Mouse (Mus musculus) B cell, adult 2 months (primary cell): Measurements from ENCODE around the gene Kcnq1.
A peak's percentile ranks its signal among the peaks of the same experiment; 100 is the strongest.

Source experiments
- DNase-seq, 2 experiments: peaks; one replicate each; pipeline ENCODE4 v3.0.0; 2022

The Kcnq1 gene

DNA sequence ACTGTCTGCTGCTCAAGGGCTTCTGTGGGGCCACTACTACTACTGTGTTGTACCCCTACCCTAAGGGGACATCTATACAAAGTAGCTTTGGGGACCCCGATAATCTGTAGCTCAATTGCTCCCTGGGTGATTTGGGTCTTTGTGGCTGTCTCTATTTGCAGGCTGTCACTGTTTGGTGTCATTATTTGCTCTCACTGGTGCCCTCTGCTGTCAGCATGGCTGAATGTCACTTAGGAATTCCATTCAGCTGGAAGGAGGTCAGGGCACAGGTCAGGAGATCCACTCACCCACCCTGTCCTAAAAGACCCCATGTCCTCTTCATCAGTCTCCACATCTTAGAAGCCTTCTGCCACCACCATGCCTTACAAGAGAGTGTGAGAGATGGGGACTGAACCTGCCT lies 32.6 kb downstream of the Kcnq1 start:
- peak; percentile 48 to 53 for DNase-seq

DNA sequence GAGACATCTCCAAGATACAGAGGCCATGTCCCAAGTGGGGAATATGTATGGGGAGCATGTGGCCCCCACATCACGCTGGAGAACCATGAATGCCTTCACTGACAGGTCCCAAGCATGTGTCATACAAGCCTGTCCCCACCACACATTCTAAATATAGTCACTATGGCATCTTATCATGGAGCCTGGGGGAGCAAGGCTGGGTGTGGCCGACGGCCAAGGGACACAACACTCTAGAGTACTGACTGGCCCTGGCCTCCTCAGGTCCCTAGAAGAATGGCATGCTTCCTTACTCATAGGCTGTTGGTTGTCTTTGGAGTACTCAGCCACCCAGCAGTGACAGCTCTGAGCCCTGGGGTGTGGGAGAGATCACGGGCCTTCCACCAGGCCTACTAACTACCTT lies 33.8 kb downstream of the Kcnq1 start:
- DNase-seq: no peak

DNA sequence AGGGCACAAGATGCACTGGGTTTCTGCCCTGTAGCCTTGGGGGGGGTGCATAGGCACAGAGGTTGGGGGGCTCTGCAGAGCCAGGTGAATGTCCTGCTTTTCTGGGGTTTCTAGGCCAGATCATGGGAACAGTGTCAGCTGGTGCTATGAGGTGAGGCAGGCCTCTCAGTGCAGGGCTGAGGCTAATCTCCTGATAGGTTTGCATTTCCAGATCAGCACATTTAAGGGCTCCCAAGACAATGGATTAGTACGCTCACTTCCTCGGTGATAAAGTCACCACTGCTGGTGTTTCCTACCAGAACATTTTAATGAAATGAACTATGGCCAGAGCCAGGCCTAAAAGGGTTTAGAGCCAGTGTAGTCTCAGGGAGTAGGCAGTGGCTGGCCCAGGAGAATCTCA lies 36.5 kb downstream of the Kcnq1 start:
- DNase-seq: no peak

DNA sequence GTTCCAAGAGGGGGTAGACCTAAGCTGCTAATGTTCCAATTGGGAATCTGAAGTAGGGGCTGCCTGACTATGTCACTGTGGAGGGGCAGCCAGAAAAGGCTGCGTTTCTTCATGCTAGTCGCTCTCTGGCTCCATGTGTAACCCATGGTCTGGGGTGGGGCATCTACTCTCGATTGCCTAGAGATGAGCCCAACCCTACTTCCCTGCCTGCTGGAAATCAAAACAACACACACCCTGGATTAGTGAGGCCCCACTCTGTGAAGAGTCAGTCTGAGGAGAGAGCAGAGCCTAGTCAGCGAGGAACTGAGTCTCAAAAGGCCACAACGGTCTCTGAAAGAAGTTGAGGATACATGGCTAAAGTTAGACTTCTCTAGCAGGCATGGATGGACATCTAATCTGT lies 40.9 kb downstream of the Kcnq1 start:
- DNase-seq: no peak

DNA sequence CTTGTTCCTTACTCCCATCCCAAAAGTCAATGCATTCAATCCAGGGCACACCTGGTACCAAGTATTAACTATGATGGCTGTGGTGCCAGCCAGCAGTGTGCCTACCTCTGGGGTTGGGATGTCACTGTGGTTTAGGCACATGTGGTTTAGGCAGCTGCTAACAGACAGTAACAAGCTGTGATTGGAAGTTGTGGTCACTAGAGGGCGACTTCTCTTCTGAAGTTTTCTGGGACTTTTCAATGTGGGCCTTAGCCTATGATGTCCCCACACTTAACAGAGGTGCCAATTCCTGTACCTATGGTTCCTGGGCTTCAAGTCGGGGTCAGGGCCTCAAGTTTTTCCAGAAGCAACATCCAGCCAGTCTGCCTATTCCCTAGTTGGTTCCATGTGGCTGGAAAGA lies 45.0 kb downstream of the Kcnq1 start:
- DNase-seq: peak; percentile 40 to 49

DNA sequence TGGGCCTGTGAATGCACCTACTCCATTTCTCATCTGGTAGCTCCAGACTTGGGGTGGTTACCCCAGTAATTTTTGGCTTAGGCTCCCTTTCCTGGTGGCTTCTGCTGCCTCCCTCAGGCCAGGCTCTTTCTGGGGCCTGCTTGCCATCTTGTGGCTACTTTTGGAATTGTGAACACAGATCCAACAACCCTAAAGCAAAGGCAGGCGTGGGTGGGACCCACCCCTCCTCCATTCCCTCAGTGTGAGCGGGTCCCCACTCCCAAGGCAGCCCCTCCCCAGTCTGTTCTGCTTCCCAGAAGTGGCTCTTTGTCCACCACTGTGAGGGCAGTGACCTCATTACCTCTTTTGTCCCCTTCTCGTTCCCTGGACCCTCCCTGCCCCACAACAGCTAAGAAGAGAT lies 46.2 kb downstream of the Kcnq1 start:
- no peak for DNase-seq

DNA sequence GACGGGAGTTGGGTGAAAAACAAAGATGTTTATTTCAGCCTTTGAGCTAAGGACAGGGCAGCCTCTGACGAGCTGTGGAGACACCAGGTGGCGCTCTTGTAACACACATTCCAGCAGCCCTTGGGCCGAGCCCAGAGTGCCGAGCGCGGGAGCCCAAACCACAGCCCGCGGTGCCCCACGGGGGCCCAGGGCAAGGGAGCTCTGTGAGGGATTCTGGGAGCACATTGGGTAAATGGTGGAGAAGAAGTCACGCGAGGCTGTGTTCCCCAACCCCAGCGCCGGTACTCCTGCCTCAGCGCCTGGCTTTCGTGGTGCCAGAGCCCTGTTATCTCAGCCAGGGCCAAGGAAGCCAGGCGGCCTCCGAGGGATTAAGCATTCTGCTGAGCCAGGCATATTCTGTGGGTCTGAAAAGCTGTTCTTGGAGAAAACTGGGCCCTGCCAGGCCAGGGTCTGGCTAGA lies 47.8 kb downstream of the Kcnq1 start:
- DNase-seq: peak; percentile 73 to 74

DNA sequence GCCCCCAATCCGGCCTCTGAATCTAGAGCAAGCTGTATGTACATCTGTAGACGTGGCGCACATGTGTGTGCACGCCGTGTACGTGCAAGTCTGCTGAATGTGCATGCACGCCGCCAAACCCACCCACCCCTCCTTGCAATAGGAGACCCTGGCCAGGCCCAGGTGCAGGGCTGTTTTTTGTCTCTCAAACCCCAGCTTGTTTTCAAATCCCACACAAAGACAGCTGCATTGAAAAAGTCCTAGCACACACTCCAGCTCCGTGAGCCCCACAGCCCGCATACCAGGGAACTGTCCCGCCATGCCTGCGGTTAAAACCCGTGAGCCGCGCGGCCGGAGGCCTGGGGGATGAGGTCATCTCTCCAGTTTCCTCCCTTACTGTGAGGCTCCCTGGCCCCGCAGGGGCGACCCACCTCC lies 48.3 kb downstream of the Kcnq1 start:
- DNase-seq: no peak

DNA sequence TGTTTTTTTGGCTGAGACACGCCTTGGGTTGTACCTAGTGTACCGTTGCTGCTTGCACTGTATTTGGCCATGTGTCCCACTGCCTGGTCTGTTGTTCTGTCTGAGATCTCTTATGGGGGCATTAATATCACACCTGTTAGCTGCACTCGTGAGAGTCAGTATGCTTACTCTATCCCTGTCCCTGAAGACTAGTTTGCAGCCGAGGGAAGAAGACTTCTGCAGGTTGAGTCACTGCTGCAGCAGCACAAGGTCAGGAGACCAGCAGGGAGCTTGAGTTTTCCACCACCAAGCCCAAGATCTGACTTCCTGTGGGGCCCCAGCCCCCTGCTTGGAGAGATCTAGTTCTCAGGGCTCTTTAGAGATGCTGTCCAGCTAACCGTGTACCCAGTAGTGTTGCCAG lies 49.1 kb downstream of the Kcnq1 start:
- no peak for DNase-seq

DNA sequence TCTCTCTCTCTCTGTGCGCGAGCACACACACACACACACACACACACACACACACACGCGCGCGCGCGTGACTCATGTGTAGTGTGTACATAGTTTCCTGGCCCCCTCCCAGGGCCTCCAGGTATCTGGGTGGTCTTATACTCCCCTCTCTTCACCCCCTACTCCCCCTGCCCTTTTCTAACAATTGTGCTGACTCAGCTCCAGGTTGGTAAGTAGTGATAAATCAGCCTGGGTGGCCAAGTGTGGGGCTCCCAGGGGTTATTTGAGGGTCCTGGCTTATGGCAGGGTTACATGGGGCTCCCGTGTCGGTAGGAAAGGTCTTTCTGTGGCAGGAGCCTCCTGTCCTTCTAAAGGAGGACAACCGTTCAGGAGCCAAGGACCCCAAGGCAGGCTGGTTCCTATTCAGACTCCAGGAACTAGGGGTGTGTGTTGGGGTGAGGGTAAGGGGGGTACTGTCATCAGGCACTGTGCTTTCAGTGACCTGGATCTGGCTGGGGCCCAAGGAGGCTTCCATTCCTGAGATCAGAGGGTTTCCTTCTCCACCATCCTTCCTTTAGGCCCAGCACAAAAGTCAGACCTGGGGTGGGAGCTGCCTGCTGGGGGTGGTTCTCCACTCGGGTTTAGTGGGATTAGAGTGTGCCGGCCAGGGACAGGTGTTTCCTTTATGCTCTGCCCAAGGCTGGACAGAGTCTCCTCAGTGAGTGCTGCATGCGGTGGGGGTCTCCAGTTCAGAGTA lies 52.7 kb downstream of the Kcnq1 start:
- DNase-seq: no peak

DNA sequence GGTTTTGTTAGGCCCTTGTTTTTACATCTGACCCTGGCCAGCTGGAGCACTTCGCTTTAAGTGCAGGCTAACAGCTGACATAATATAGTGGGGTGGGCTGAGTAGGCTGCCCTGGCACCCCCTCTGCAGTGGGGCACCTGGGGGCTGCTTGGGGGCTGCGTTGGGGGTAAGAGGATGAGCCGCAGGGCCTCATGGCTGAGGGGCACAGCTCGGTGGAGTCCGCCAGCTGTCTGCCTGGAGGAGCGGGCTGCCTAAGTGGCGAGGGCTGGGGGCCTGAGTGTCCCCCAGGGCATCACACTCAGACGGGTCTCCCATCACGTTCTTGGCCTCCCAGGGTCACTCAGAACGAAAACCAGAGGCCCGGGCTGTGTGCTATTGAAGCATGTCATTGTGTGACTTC lies 53.3 kb downstream of the Kcnq1 start:
- DNase-seq: no peak

DNA sequence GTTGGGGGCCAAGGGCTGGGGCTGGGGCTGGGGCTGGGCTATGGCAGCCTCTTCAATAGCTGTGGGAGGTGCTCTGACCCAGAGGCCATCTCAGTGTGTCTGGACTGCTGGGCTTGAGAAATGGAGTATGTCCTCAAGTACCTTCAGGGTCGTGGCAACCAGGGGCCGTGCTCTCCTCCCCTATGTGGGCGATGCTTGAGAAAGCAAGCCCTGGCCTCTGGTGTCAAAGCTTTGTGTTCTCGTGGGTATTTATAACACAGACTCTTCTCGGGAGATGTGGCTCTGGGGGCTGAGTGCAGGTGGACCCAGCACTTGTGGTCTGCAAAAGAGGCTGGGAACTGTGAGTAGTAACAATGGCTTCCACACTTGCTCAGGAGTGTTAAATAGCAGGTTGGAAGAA lies 53.9 kb downstream of the Kcnq1 start:
- DNase-seq: no peak

DNA sequence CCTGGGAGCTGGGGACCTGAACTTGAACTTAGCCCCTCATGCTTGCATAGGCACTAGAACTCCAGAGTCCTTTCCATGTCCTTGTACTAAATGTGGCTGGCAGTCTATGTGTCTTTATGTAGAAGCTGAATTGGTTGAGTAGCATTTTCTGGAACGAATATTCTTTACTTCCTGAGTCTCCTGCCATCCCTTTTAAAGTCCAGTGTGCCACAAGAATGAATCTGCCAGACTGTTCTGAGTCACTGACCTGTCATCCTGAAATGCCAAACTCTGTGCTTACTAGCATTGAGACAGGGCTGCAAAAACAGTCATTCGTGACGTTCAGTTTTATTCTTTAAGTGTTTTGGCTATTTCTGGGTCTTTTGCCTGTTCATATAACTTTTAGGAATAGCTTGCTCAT lies 55.9 kb downstream of the Kcnq1 start:
- DNase-seq: no peak

DNA sequence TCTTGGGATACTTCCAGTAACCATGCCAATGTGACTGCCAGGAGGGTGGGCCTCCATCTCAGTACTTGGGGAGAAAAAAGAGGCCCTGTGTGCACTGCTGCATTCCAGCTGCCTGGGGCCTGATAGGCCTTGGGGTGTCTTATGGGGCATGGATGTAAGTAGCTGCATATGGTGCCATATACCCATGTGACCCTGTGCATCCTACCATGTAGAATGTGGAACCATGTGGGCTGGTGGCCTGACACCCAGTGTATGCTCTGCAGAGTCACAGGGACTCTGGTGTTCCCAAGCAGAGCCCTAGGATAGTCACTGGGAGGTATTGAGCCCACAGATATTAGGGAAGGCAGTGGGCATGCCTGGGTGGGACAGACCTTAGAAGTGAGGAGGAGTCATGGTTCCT lies 57.9 kb downstream of the Kcnq1 start:
- no peak for DNase-seq

DNA sequence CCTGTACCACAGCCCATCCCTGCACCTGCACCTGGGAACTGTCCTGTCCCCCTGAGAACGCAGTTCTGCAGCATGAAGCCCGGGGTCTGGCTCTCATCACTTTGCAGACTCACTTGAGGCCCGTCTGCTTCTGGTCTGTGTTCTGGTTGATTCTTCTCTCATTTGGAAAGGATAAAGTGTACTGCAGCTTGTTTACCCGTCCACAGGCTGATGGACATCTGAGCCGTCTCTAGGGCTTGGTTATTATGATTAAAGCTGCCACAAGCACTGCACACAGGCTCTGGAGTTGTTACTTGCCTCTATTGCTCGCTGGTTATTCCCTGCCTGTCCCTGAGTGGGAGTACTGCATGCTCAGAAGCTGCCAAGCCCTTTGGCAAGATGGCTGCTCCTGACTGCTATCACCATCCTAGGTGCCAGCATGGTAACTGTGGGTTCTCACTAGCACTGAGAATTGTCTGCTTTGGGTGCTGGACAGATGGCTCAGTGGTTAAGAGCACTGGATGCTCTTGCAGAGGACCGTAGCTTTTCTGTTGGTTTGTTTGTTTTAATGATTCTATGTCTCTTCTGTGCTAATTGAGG lies 59.6 kb downstream of the Kcnq1 start:
- DNase-seq: no peak

DNA sequence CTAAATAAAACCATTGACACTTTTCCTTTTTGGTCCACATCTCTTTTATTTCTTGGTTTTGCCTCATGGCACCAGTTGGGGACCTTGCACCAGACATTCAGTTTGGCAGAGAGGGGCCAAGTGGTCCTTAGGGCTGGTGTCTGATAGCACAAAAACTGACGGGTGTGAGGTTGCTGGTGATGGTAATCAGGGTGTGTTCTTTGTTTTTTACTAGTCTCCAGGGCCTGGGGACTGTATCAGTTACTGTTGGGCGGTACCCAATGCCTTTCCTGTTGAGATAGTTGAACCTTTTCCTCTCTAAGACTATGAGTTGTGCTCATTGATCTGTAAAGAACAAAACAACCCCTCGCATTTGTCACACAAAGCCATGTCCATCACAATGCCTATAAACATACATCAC lies 61.1 kb downstream of the Kcnq1 start:
- no peak for DNase-seq

DNA sequence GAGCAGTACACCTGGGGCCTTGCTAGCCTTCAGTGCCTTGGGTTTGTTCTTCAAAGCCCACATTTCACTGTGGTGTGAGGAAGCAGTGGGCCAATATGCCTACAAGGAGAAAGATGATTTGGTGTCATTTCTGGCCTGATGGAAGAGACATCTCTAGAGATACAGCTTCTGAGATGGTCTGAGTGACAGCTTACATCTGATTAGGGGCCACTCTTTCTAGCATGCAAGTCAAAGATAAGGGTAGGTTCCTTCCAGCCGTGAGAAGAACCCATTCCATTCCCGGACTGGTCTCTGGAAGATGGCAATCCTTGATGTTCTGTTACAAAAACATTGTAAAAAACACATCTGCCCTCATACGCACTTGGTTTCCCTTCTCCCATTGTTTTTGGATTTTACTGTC lies 63.2 kb downstream of the Kcnq1 start:
- DNase-seq: no peak

DNA sequence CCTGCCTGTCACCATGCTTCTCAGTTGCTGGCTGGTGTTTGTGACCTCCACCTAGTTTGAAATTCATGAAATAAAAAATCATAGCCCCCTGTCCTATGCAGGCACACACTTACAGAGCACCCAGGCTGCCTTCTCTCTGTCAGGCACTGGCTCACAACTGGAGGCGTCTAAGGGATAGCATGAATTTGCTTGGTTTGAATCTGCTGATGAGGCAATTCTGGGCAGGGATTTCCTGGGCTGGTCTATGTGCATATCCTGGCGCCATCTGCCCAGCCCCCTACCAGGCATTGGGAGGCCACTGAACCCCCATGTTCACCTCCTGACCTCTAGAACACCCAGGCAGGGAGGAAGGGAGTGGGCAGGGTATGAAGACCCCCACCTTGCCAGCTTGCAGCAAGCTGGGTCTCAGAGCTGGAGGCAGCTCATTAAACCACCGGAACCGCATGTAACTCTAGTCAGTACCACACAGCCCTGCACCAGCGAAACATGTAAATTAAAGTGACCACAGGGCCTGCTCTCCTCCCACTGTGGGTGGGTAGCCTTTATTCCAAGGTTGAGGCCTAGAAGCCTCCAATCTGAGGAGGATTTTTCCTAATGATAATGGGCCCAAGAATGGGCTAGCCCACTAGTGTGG lies 66.9 kb downstream of the Kcnq1 start:
- no peak for DNase-seq

DNA sequence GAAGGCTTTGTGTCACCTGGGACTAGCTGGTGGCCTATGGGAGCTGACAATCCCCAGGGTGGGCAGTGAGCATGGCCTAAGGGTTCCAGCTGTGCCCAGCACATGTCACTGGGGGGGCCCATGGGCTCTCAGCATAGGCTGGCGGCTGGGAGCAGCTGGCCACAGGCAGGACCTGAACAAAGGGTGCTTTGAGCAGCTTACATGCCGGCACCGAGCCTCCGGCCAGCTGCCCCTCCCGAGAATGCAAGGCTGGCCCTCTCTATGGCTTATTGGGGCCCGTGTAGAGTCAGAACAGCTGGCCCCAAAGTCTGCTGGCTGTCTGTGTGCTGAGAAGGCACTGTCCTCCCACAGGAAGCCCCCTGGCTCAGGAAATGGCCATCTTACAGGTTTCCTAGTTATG lies 68.5 kb downstream of the Kcnq1 start:
- no peak for DNase-seq

DNA sequence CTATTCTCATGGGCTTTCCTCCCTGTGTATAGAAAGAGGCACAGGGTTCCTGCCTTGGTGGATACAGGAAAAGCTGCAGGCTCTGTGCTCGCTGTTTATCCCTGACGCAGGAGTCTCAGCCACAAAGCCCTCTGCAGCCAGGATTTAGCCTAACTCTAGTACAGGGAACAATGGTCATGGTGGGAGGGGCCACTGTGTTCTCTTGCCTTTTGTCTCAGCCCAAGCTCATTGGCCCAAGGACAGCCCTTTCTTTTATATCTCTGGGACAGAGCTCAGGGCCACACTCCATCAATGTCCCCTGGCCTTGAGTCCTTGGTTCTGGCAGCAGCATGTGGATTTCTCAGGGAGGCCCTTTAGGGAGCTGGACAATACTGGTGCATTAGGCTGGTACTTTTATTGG lies 72.7 kb downstream of the Kcnq1 start:
- no peak for DNase-seq

DNA sequence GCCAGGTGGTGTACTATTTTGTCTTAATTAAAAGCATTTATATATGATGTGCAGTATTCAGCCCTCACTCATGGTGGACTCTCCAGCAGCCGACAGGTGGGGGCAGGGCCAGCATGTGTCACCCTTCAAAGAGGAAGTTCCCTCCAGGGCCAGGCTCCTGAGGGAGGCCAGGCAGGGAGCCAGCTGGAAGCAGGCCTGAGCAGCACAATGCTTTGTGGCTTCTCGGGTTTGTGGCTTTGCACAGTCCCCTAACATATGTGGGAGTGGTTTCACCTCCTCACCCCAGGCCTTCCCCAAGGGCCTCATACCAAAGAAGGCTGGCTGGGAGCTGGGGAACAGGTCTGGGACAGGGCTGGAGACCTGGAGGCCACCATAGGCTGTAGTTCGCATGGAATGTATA lies 74.6 kb downstream of the Kcnq1 start:
- no peak for DNase-seq

DNA sequence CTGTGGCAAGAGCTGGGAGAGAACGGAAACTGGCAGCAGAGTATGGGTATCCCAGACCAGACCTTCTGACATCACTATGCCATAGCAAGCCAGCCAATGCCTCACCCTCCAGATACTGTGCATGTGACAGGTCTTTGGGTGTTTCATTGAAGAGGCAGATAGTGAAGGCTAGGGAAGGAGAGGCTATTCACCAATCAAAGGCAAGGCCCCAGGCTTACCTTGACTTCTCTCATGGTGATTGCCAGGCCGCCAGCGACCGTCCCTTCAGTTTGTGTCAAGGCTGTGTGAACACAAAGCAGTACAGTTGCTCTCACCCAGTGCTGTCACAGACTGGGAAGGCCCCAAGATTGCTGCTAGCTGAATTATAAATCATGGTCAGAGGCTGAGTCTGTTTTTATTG lies 75.1 kb downstream of the Kcnq1 start:
- DNase-seq: no peak

DNA sequence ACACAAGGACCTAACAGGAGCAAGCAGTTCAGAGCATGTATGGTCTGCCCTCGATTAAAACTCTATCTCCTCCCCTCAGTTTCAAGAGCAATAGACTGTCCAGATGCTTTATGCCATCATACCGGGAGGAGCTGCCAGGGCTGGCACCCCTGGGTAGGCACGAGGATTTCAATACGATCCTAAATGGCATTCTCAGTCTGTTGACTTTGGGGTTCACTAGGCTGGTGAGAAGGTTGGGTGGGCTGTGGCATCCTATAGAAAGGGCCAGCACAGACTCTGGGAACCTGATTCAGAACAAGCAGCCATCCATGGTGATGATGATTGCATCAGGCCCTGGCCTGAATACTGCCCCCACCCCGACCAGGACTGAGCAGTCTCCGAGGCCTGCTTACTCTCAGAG lies 79.3 kb downstream of the Kcnq1 start:
- DNase-seq: no peak

DNA sequence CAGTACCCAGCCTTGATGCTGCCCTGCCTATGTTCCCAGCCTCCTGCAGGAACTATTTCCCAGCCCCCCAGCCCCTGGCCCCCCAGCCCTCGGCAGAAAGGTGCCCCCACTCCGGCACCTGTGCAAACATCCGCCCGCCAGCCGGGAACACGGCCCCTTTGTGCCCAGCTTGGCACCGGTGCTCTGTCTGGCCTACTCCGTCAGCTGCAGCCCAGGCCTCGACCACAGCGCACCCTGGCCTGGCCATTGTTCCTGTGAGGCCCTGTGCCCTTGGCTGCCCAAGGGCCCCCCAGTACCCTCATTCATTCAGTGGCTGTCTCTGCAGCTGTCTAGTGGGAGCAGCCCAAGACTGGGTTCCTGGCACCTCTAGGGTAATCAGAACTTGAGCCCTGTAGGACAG lies 80.2 kb downstream of the Kcnq1 start:
- DNase-seq: no peak

DNA sequence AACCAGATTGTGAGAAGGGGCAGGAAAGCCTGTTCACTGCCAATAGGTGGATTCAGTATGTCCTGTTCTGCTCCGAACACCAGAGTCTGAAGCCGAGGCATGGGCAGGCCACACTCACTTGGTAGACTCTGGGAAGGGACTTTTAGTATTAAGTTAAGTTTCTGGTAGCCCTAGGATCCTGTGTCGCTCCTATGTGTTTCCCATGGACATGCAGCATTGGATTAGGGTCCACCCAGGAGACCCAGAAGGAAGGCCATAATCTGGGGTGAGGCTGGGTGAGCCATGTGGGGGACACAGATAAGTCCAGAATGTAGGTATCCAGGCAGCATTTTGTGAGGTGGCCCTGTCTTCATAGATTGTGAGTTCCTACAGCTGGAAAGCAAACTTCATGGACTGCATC lies 81.0 kb downstream of the Kcnq1 start:
- DNase-seq: no peak
